In the genomic region with DNA sequence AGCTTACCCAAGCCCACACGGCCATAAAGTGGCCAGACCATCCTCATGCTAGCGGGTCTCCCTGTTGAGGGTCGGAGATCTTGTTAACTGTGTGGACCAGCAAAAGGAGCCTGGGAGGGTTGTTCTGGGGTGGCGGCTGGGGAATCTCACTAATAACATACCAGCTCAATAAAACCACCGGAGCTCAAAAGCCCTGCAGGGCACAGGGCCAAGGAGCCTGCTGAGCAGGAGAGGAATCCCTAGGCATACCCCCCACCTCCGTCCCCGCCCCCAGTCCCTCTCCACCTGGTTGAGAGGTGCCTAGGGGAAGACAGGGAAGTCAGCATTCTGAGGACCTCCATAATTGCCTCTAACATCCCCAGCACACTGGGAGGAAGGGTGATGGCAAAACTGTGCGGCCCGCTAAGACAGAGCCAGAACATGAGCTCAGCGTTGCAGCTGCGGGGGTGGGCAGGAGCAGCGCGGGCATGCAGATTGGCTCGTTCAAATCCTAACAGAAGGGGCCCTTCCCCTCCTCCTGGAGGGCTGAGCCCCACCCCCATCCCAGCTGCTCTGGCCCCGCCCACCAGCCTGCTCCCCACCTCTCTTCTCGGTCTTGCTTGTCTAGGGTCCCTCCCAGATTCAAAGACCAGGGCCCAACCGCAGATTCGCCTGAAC, we compare ENCODE assay signal across 9 mouse cellular contexts. TPM values are rescaled to one million over a fixed set of nuclear protein-coding genes. Genes with fewer than 3 reads are reported as not detected.
A peak's percentile ranks its signal among the peaks of the same experiment; 100 is the strongest.
DNase-seq lines count a peak whose midpoint lies in the region; ATAC-seq and TF ChIP-seq lines count a peak whose summit lies in the region.
"Had no signal": no experiment of that assay in that cellular context is flagged by ENCODE, and none has a peak within 500 bp of the region (broad histone marks: within the 10 kb centered on the region; RNA-seq: fewer than 3 reads in every experiment).

No protein-coding gene starts in this region.

- no peak overlapping the region for H3K4me3 ChIP-seq in cortical plate, adult 2 months (ENCODE audit: insufficient read depth, low read length)
- H3K4me3 ChIP-seq in kidney, embryonic 16.5 days (ENCODE audit: low read length), result peak overlapping the region; percentile 5
- no peak overlapping the region for H3K4me3 ChIP-seq in neural tube, embryonic 15.5 days (replicated peaks)

- H3K9ac ChIP-seq in kidney, embryonic 16.5 days (replicated peaks; ENCODE audit: low read length), result peak overlapping the region; percentile 58
- H3K9ac ChIP-seq in neural tube, embryonic 15.5 days (replicated peaks), result 0 out of 2 replicates have a peak overlapping the region, but pooled peaks have one; percentile 9

- H3K4me2 ChIP-seq in kidney, embryonic 16.5 days (replicated peaks; ENCODE audit: low read depth, low read length), result peak overlapping the region; percentile 38
- peak overlapping the region; percentile 35 for H3K4me2 ChIP-seq in neural tube, embryonic 15.5 days

- peak; percentile 39 for DNase-seq in adrenal gland, postnatal 25 days
- no peak for DNase-seq in adrenal gland, adult 18-20 months (ENCODE audit: low spot score in 2 of 2)
- DNase-seq in gastrocnemius, postnatal 14 days, result peak; percentile 79
- DNase-seq in liver, result peak; percentile 77

- H3K9me3 ChIP-seq in kidney, embryonic 16.5 days (ENCODE audit: low read length), result no peaks in the 10 kb centered on the region
- no peaks in the 10 kb centered on the region for H3K9me3 ChIP-seq in neural tube, embryonic 15.5 days (replicated peaks)

- peaks cover 4% of the 10 kb centered on the region for H3K4me1 ChIP-seq in cortical plate, adult 2 months (ENCODE audit: control insufficient read depth, insufficient read depth, low read length)
- peaks cover 30% of the 10 kb centered on the region for H3K4me1 ChIP-seq in kidney, embryonic 16.5 days (ENCODE audit: insufficient read depth, low read length)
- peaks cover 45% of the 10 kb centered on the region for H3K4me1 ChIP-seq in neural tube, embryonic 15.5 days

- intact Hi-C loops in gastrocnemius, postnatal 14 days (cut with DNase I; ENCODE audit: low total_unique reads), result no loop called here

- peaks cover 26% of the 10 kb centered on the region; the same call in 1 of the 2 replicates for H3K36me3 ChIP-seq in kidney, embryonic 16.5 days (ENCODE audit: insufficient read depth, low read length)
- peaks cover 29% of the 10 kb centered on the region for H3K36me3 ChIP-seq in neural tube, embryonic 15.5 days

- TF ChIP-seq CTCF in cortical plate, adult 2 months (IDR thresholded peaks at IDR 0.05; ENCODE audit: extremely low read depth, insufficient read depth, low read length), result no peak

- peak; percentile 50; the same call in 1 of the 2 replicates for TF ChIP-seq POLR2A in cortical plate, adult 2 months (IDR thresholded peaks at IDR 0.05; ENCODE audit: extremely low read depth, insufficient read depth, low read length)

- H3K27me3 ChIP-seq in kidney, embryonic 16.5 days (ENCODE audit: insufficient read depth, low read length), result no peaks in the 10 kb centered on the region
- no peaks in the 10 kb centered on the region for H3K27me3 ChIP-seq in neural tube, embryonic 15.5 days (replicated peaks)

- H3K27ac ChIP-seq in cortical plate, adult 2 months (ENCODE audit: insufficient read depth, low read length), result peak overlapping the region; percentile 27
- peak overlapping the region; percentile 87 for H3K27ac ChIP-seq in kidney, embryonic 16.5 days (ENCODE audit: low read length)
- peak overlapping the region; percentile 80 for H3K27ac ChIP-seq in neural tube, embryonic 15.5 days (replicated peaks)

- 10% methylated on average over 18 of the region's 18 CpGs for WGBS in kidney, embryonic 16.5 days
- WGBS in neural tube, embryonic 15.5 days, result 10% methylated on average over 17 of the region's 18 CpGs

- ATAC-seq in kidney, embryonic 16.5 days (ENCODE audit: low FRiP score, low TSS enrichment), result peak; percentile 84
- ATAC-seq in neural tube, embryonic 15.5 days (ENCODE audit: low FRiP score), result peak; percentile 43; the same call in 1 of the 2 replicates
- no peak for ATAC-seq in erythroblast, adult 5-6 weeks (replicated peaks; ENCODE audit: low FRiP score, poor library complexity, severe bottlenecking)

RNA-seq across cellular contexts. Expression of gene Soga1, which starts 20.6 kb away (rescaled TPM):
- total RNA-seq in adrenal gland, postnatal 25 days (2021), result 45.8 and 49.1 TPM in 2 replicates
- 10 to 100 TPM; 31.4 to 36.2 TPM for total RNA-seq in adrenal gland, adult 18-20 months (2021)
- polyA plus RNA-seq in cortical plate, adult 2 months (2012; rRNA removed), result 5.8 and 6.8 TPM in 2 replicates
- total RNA-seq in gastrocnemius, postnatal 14 days (2021), result 10 to 100 TPM; 11.1 to 12.2 TPM
- 2.5 and 3.6 TPM in 2 replicates for polyA plus RNA-seq in kidney, embryonic 16.5 days (2015; fragmentation: Nextera tagmentation; extraction: Ambion mirVana)
- 3.3 and 4.9 TPM in 2 replicates for polyA plus RNA-seq in neural tube, embryonic 15.5 days (2015; fragmentation: Nextera tagmentation; extraction: Ambion mirVana)
- 0.21 and 1.3 TPM in 2 replicates for total RNA-seq in erythroblast, adult 5-6 weeks (2015; ENCODE audit: low replicate concordance)
- total RNA-seq in erythroblast, adult 5-6 weeks (2017; ENCODE audit: low replicate concordance), result 0.56 and 1.1 TPM in 2 replicates

RNA-seq across cellular contexts. Expression of gene Tldc2, which starts 28.4 kb away (rescaled TPM):
- not detected in 2 replicates for total RNA-seq in adrenal gland, postnatal 25 days (2021)
- total RNA-seq in adrenal gland, adult 18-20 months (2021), result not detected
- not detected in 2 replicates for polyA plus RNA-seq in cortical plate, adult 2 months (2012; rRNA removed)
- not detected for total RNA-seq in gastrocnemius, postnatal 14 days (2021)
- 0.53 and 0.71 TPM in 2 replicates for polyA plus RNA-seq in kidney, embryonic 16.5 days (2015; fragmentation: Nextera tagmentation; extraction: Ambion mirVana)
- polyA plus RNA-seq in neural tube, embryonic 15.5 days (2015; fragmentation: Nextera tagmentation; extraction: Ambion mirVana), result 0.43 TPM in 1 of 2 replicates, not detected in the other
- not detected in 2 replicates for total RNA-seq in erythroblast, adult 5-6 weeks (2015; ENCODE audit: low replicate concordance)
- total RNA-seq in erythroblast, adult 5-6 weeks (2017; ENCODE audit: low replicate concordance), result not detected in 2 replicates
- total RNA-seq: gastrocnemius, postnatal 36 days had no signal

RNA-seq across cellular contexts. Expression of gene Dsn1, which starts 51.5 kb away (rescaled TPM):
- total RNA-seq in adrenal gland, postnatal 25 days (2021), result 5.9 and 7.8 TPM in 2 replicates
- 1 to 10 TPM; 2.8 to 3.8 TPM for total RNA-seq in adrenal gland, adult 18-20 months (2021)
- 5.4 and 5.8 TPM in 2 replicates for polyA plus RNA-seq in cortical plate, adult 2 months (2012; rRNA removed)
- total RNA-seq in gastrocnemius, postnatal 14 days (2021), result 1 to 10 TPM; 2.7 to 3.5 TPM
- polyA plus RNA-seq in kidney, embryonic 16.5 days (2015; fragmentation: Nextera tagmentation; extraction: Ambion mirVana), result 37.9 and 40.2 TPM in 2 replicates
- 8.3 and 13.8 TPM in 2 replicates for polyA plus RNA-seq in neural tube, embryonic 15.5 days (2015; fragmentation: Nextera tagmentation; extraction: Ambion mirVana)
- 12.3 and 14.8 TPM in 2 replicates for total RNA-seq in erythroblast, adult 5-6 weeks (2015; ENCODE audit: low replicate concordance)
- total RNA-seq in erythroblast, adult 5-6 weeks (2017; ENCODE audit: low replicate concordance), result 21.2 TPM in 2 replicates

Comparison
In these comparisons a context has a peak if more than half of its experiments do, and no peak if none do; other contexts are left out.
1. DNase-seq: peak in adrenal gland, postnatal 25 days (single experiment), gastrocnemius, postnatal 14 days (single experiment) and liver (single experiment); none in adrenal gland, adult 18-20 months (0 of 2).
2. H3K27ac ChIP-seq: peak in every context shown above with its lines; median percentile 87 in kidney, embryonic 16.5 days; 80 in neural tube, embryonic 15.5 days; 27 in cortical plate, adult 2 months.
3. RNA of gene Soga1, which starts 20.6 kb away (total RNA-seq): 45.8 to 49.1 TPM in adrenal gland, postnatal 25 days, 31.4 to 36.2 TPM in adrenal gland, adult 18-20 months and 11.1 to 12.2 TPM in gastrocnemius, postnatal 14 days; 0.21 to 1.3 TPM in erythroblast, adult 5-6 weeks; every median in the first group is over 4 times any median in the second.